Mouse (Mus musculus) stomach, postnatal 0 days (tissue): ENCODE measurements around the gene Pacsin3.

ENCODE experiments used
- CTCF ChIP-seq: IDR thresholded peaks from 2 replicates; pipeline ENCODE4 v1.5.1; 2016; ENCODE audit warnings: antibody characterized with exemption, low read depth, mild to moderate bottlenecking, moderate library complexity
- EP300 ChIP-seq: optimal IDR thresholded peaks from 2 replicates; pipeline ENCODE3; 2016; ENCODE audit warnings: antibody characterized with exemption

- no peak for TF ChIP-seq EP300
- no peak for TF ChIP-seq CTCF
Measured at GRCm38 (mm10) chr2:91312578-91313311, 57.0 kb downstream of the Pacsin3 start.
